Mouse (Mus musculus) stomach, embryonic 14.5 days (tissue): ENCODE results near the gene Slco1a4. TPM values are rescaled to one million over a fixed set of nuclear protein-coding genes. Genes with fewer than 3 reads are reported as not detected.

ENCODE experiments used
- ATAC-seq: fragments of 200-750 bp; cut with Nextera tagmentation; 2 replicates; pipeline ENCODE4 v1.8.0; 2017; ENCODE audit warnings: low read depth, moderate TSS enrichment; ENCODE audit not compliant: insufficient number of reproducible peaks, insufficient read depth, low FRiP score
- H3K27ac ChIP-seq: fragments of 300-500 bp; sonication (generic); 2 replicates; pipeline ENCODE4 v1.5.1; 2014; ENCODE audit warnings: mild to moderate bottlenecking, low read length, moderate library complexity, mixed read lengths
- H3K27me3 ChIP-seq: fragments of 300-500 bp; sonication (generic); 2 replicates; pipeline ENCODE4 v1.6.1; 2014; ENCODE audit warnings: low read length, control low read depth, mixed read lengths; ENCODE audit not compliant: control insufficient read depth, insufficient read depth
- H3K36me3 ChIP-seq: fragments of 300-500 bp; sonication (generic); 2 replicates; pipeline ENCODE4 v1.6.1; 2014; ENCODE audit warnings: mild to moderate bottlenecking, control low read depth, low read length, moderate library complexity, mixed read lengths; ENCODE audit not compliant: control insufficient read depth, insufficient read depth
- H3K4me1 ChIP-seq: fragments of 300-500 bp; sonication (generic); 2 replicates; pipeline ENCODE4 v1.6.1; 2014; ENCODE audit warnings: low read length, control low read depth, mixed read lengths; ENCODE audit not compliant: control insufficient read depth, insufficient read depth
- H3K4me2 ChIP-seq: fragments of 300-500 bp; sonication (generic); replicated peaks from 2 replicates; pipeline ENCODE4 v1.6.1; 2014; ENCODE audit warnings: low read depth, low read length, control low read depth
- H3K4me3 ChIP-seq: fragments of 300-500 bp; sonication (generic); 2 replicates; pipeline ENCODE4 v1.5.1; 2014; ENCODE audit warnings: low read depth, low read length, control low read depth
- H3K9ac ChIP-seq: fragments of 300-500 bp; sonication (generic); replicated peaks from 2 replicates; pipeline ENCODE4 v1.6.1; 2014; ENCODE audit warnings: low read depth, mild to moderate bottlenecking, control low read depth, low read length, moderate library complexity, mixed read lengths
- H3K9me3 ChIP-seq: fragments of 300-500 bp; sonication (generic); 2 replicates; pipeline ENCODE4 v1.6.1; 2016; ENCODE audit warnings: low read depth, low read length, control low read depth; ENCODE audit not compliant: control insufficient read depth
- WGBS: fragments of 180-500 bp; shearing (Covaris S2); extraction: QIAGEN DNeasy Blood & Tissue Kit; methylation state at CpG from one replicate; pipeline ENCODE4 v1.1.7; 2014; 5-methylcytosine and 5-hydroxymethylcytosine counted together
- polyA plus RNA-seq: library from polyadenylated mRNA; unstranded; fragments of >200 nt; fragmentation: Nextera tagmentation; extraction: Ambion mirVana; gene quantifications from 2 replicates; pipeline ENCODE4 v1.2.1, GENCODE M21; 2014

The Slco1a4 gene
- polyA plus RNA-seq, 1 experiment from 2014 or later: not detected

GRCm38 (mm10) chr6:141857735-141858531 is 1.9 kb upstream of the Slco1a4 start:
- ATAC-seq: no peak
- 86% methylated on average over 8 of the region's 8 CpGs for WGBS

GRCm38 (mm10) chr6:141853616-141854015 is 2.4 kb downstream of the Slco1a4 start:
- WGBS: 45% methylated on average over 2 of the region's 2 CpGs
- Histone ChIP-seq H3K9ac (no peak overlapping the region), H3K4me3 (no peak overlapping the region), H3K4me1 (no peaks in the 10 kb centered on the region), H3K36me3 (no peaks in the 10 kb centered on the region), H3K9me3 (no peaks in the 10 kb centered on the region), H3K27ac (no peak overlapping the region), H3K27me3 (no peaks in the 10 kb centered on the region), H3K4me2 (no peak overlapping the region)
- no peak for ATAC-seq

More at GRCm38 (mm10) chr6:141857735-141858531, 1.9 kb upstream of the Slco1a4 start:
- no peaks in the 10 kb centered on the region for H3K36me3 ChIP-seq
- no peaks in the 10 kb centered on the region for H3K9me3 ChIP-seq
- H3K9ac ChIP-seq: no peak overlapping the region
- H3K4me2 ChIP-seq: no peak overlapping the region
- no peaks in the 10 kb centered on the region for H3K27me3 ChIP-seq
- no peak overlapping the region for H3K27ac ChIP-seq
- no peaks in the 10 kb centered on the region for H3K4me1 ChIP-seq
- H3K4me3 ChIP-seq: no peak overlapping the region

- no peaks in the 10 kb centered on the region for H3K27me3 ChIP-seq
- H3K27ac ChIP-seq: no peak overlapping the region
- H3K9me3 ChIP-seq: no peaks in the 10 kb centered on the region; the same call in 1 of the 2 replicates
- H3K4me1 ChIP-seq: no peaks in the 10 kb centered on the region
- no peak overlapping the region for H3K4me2 ChIP-seq
- 27% methylated on average over 4 of the region's 4 CpGs for WGBS
- no peak overlapping the region for H3K4me3 ChIP-seq
- H3K36me3 ChIP-seq: no peaks in the 10 kb centered on the region
- H3K9ac ChIP-seq: no peak overlapping the region
- ATAC-seq: no peak
Measured at GRCm38 (mm10) chr6:141849051-141849450, 6.9 kb downstream of the Slco1a4 start.

- 32% methylated on average over 1 of the region's 1 CpGs for WGBS
Measured at GRCm38 (mm10) chr6:141797837-141798236, 58.2 kb downstream of the Slco1a4 start.

GRCm38 (mm10) chr6:141774476-141774875 is 81.5 kb downstream of the Slco1a4 start:
- no peak overlapping the region for H3K4me2 ChIP-seq
- H3K9ac ChIP-seq: no peak overlapping the region
- H3K9me3 ChIP-seq: no peaks in the 10 kb centered on the region
- H3K27me3 ChIP-seq: no peaks in the 10 kb centered on the region
- WGBS: 82% methylated on average over 2 of the region's 2 CpGs
- ATAC-seq: no peak
- no peak overlapping the region for H3K27ac ChIP-seq
- H3K36me3 ChIP-seq: no peaks in the 10 kb centered on the region
- H3K4me3 ChIP-seq: no peak overlapping the region
- no peaks in the 10 kb centered on the region for H3K4me1 ChIP-seq

More at GRCm38 (mm10) chr6:141797837-141798236, 58.2 kb downstream of the Slco1a4 start:
- Histone ChIP-seq H3K9me3 (no peaks in the 10 kb centered on the region), H3K36me3 (no peaks in the 10 kb centered on the region), H3K4me3 (no peak overlapping the region), H3K27ac (no peak overlapping the region), H3K27me3 (no peaks in the 10 kb centered on the region), H3K4me1 (no peaks in the 10 kb centered on the region), H3K9ac (no peak overlapping the region), H3K4me2 (no peak overlapping the region)
- 0 out of 2 replicates have a peak, but pooled peaks have one; percentile 56 for ATAC-seq

GRCm38 (mm10) chr6:141773710-141774109 is 82.3 kb downstream of the Slco1a4 start, which contains the start of gene Gm5724:
Gene Gm5724 (minus strand): TSS chr6:141773810.
- no peak within 1 kb of the TSS for H3K4me2 ChIP-seq
- no peak within 1 kb of the TSS for H3K9ac ChIP-seq
- no peaks in the 10 kb centered on the region for H3K9me3 ChIP-seq
- no peak within 1 kb of the TSS for H3K27ac ChIP-seq
- no peak for ATAC-seq
- H3K27me3 ChIP-seq: no peaks in the 10 kb centered on the region
- H3K4me3 ChIP-seq: no peak within 1 kb of the TSS
- H3K36me3 ChIP-seq: no peaks in the 10 kb centered on the region
- 82% methylated on average over 3 of the region's 3 CpGs for WGBS
- no peaks in the 10 kb centered on the region for H3K4me1 ChIP-seq

Other genes starting within 250 kb of the Slco1a4 start
- not detected in 2 replicates for gene Slco1b2, start 226.7 kb downstream of the Slco1a4 start, polyA plus RNA-seq
- not detected in 2 replicates for gene Gm5724, start 82.4 kb downstream of the Slco1a4 start, polyA plus RNA-seq
- gene Slco1a1, start 90.8 kb upstream of the Slco1a4 start, polyA plus RNA-seq: not detected in 2 replicates
- not detected in 2 replicates for gene Gm6614, start 155.2 kb upstream of the Slco1a4 start, polyA plus RNA-seq